Mouse (Mus musculus) T-cell, adult 2 months (primary cell): ENCODE results near the gene Igsf21.

Experiments
- DNase-seq: peaks from one replicate; pipeline ENCODE4 v3.0.0; 2022; ENCODE audit warnings: low spot score

Gene Igsf21

DNA sequence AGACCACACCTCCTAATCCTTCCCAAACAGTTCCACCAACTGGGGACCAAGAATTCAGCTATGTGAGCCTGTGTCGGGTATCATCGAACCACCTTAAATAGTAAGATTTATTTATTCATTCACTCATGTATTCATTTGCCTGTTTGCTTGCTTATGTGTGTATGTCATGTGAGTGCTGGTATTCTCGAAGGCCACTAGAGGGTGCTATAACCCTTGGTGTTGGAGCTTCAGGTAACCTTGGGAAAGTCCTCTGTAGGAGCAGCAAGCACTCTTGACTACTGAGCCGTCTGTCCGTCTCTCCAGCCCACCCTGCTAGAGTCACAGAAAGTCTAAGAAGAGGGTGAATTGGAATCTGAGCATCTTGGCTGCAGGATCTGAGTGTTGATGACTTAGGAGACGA lies 103.4 kb downstream of the Igsf21 start:
- no peak for DNase-seq

DNA sequence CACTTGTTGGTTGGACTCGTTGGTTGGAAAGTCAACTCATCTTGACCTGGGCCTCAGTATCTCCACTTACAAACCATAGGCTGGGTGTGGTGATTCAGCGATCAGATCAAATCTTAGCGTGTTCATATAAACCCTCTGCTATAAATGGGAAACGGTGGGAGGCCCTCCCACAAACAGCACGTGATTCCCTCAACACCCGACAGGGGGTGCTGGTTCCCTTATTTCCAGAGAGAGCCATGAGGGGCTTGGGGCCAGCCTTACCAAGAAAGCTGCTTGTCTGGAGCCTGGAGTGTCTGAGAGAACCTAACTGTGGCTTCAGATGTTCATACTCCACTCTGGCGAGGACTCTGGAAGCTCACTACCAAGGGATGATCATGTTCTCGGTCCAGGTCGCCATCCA lies 106.1 kb downstream of the Igsf21 start:
- no peak for DNase-seq

DNA sequence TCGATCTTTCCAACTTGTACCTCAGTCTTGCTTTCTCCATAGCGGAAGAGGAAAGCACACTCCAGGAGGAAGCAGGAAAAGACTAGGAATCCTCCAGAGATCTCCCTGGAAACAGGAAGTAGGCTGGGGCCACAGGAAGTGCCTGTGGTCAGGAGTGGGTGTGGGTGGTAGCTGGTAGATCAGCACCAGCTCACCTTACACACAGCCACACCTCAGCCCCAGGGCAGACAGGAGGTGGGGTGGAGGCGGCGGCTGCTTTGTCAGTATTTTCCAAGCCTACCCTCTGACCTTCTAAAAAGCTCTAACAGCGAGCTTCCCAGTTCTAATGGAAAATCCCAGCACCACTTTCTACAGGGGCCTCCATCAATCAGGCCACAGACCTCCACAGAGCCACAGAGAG lies 107.7 kb downstream of the Igsf21 start:
- DNase-seq, result no peak

DNA sequence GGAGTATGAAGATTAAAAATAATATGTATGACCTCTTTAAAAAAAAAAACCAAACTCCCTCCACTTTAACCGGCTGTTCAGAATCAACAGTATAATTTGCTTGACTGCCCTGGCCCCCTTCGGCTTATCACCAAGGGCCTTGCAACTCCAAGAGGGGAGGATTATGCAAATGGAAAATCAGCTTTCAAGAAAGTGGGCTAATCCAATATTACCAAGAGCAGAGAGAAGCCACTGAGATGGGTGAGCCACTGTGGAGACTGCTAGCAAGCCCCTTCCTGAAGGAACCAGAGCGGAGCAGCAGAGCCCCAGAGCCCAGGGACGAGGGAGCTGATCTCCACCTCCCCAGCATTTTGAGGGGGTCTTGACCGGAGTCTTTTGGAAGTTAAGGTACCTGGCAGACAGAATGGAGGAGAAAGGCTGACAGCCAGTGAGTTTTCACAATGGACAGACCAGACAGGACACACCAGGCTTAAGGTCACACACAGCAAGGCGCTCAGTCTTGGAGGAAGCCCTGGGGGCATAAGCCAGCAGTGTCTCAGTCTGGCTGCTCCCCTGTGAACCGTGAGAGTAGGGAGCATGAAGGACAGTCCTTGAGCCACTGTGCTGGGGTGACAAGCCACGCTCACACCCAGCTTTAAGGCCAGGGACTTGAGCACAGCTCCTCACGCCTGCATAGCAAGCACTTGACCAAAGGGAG lies 114.8 kb downstream of the Igsf21 start:
- no peak for DNase-seq

DNA sequence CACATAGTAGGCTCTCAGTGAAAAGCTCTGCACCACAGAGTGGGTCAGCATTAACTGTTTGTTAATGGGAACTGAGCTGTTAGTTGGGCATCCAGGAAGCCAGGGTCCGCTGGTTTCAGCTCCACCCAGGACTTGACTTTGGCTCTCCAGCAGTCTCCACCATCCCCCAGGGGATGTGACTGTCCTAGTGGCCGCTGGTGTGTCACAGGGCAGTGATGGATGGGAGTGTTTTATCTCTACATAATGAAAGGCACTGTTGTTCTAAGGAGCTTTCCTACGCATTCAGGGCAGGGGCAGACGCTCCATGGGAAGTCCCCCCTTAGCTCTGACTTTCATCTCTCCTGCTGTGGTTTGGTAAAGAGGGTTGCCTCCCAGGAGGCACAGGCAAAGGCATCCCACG lies 115.4 kb downstream of the Igsf21 start:
- no peak for DNase-seq

DNA sequence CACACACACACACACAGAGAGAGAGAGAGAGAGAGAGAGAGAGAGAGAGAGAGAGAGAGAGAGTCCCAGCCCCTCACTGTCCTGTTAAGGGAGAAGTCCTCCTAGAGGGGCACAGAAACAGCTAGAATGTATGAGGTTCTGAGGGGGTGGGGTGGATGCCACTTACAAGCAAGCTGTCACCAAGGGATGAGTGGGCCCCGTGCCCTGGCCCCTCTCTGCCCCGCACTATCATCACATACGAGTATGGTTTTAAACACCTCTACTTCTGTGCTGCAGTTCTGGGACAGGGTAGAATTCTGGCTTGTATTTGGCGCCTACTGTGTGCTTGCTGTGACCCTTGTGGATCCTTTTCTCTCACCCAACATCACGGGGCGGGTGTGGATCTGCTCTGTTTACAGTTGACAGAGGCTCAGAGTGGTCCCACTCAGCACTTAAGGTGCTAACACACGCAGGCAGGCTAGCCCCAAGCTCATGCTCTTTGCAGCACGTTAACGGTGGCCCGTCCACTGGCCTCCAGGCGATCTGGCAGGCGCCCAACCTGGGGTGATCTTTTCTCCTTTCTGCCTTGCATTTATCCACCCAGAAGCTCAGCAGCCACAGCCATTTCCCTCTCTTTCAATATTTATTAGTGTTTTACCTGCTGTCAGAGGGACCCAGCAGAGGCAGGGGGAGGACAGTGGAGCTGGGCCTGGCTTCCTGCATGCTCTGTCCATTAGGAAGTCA lies 116.9 kb downstream of the Igsf21 start:
- DNase-seq, result no peak

DNA sequence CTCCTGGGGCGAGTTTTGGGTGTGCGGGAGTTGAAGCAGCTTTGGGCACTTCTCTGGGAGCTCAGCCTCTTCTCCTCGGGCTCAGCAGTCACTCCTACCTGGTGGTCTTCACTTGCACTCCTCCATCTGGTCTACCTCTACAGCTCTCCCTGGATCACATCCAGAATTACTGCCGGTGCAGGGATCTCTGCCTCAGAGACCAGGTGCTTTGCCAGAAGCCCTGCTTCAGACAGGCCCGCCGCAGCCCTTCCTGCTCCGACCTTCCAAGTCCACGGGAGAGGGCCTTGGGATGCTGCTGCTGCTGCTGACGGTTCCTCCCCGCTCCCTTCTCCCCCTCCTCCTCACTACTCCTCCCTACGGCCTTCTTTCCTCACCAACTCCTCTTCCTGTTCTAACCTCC lies 118.5 kb downstream of the Igsf21 start:
- DNase-seq, result no peak

DNA sequence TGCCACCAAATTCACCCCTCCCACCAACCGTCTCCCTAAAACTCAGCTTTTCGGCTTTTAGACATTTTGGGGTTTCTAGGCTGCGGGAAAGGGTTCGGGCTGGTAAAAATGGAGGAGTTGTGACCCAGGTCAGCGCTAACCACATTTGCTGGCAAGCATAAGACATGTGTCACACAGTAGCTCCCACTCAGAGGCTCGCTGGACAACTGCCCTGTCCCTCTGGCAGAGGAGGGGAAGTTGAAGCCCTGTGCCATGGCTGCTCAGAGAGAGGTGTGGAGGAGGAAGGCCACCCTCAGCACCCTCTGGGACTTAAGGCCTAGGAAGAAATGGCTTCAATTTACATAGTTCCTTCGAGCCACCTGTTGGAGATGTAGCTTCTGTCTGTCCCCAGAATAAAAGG lies 120.8 kb downstream of the Igsf21 start:
- no peak for DNase-seq

DNA sequence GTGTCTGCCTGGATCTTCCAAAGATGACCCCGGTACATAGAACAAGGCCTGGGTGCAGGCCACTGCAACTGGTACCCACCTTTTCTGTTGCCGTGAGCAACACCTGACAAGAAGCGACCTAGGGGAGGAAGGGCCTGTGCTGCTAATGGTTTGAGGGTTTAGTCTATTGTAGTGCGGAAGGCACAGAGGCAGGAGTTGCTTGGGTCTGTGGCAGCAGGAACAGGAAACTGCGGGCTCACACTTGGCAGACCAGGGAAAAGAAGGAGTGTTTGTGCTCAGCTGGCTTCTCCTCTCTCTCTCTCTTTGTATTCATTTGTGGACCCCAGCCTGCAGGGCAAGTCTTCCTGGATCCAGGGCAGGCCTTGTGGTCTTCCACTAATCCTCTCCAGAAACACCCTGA lies 124.0 kb downstream of the Igsf21 start:
- DNase-seq, result no peak

DNA sequence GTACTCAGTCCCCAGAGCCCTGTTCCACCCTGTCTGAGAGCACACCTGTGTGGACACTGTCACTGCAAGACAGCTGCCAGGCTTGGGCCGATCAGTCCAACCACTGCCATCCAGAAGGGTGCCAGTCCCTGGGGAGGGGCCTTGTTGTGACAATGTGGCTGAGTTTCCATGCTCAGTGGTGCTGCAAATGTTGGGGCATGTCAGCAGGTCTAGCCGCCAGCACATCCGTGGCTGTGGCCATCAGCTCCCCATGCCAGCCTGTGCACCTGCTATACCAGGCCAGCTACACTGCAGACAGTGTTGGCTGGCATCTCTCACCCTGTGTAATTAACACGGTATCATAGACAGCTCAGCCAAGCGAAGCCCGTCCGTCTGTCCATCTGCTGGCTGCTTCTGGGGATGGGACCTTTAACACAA lies 129.3 kb downstream of the Igsf21 start:
- no peak for DNase-seq

DNA sequence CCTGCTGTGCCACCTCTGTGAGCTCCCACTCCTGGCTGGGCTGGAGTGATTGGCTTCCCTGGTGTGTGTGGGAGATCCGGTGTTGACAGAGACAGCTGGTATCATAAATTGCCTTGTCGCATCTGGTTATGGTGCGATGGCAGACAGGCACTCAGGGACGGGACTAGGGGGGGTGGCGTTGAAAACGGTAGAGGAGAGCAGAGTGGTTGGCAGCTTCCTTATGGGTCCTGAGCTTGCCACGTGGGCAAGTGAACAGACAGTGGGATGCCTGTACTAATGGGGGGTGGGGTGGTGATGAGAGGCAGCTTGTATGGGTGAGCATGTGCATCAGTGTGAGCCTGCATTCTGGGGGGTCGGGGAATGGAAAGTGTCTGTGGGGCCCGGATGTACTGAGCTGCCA lies 130.8 kb downstream of the Igsf21 start:
- no peak for DNase-seq

DNA sequence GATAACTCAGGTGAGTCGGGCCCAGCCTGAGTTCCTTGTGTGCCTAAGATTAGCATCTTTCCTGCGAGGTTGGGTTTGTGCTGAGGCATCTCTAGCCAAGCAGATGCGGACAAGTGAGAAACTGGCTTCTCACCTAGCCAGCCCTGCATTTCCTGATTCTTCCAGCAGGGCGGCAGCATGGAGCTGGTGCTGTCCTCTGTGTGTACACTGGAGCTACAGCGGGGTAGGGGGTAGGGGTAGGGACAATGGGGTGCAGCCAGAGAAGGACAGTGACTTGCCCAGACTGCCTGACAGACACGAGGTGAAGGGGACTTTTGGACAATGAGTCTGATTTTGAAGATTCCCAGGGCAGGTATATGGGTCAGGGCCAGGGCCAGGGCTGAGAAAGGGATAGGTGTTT lies 131.5 kb downstream of the Igsf21 start:
- DNase-seq, result no peak

DNA sequence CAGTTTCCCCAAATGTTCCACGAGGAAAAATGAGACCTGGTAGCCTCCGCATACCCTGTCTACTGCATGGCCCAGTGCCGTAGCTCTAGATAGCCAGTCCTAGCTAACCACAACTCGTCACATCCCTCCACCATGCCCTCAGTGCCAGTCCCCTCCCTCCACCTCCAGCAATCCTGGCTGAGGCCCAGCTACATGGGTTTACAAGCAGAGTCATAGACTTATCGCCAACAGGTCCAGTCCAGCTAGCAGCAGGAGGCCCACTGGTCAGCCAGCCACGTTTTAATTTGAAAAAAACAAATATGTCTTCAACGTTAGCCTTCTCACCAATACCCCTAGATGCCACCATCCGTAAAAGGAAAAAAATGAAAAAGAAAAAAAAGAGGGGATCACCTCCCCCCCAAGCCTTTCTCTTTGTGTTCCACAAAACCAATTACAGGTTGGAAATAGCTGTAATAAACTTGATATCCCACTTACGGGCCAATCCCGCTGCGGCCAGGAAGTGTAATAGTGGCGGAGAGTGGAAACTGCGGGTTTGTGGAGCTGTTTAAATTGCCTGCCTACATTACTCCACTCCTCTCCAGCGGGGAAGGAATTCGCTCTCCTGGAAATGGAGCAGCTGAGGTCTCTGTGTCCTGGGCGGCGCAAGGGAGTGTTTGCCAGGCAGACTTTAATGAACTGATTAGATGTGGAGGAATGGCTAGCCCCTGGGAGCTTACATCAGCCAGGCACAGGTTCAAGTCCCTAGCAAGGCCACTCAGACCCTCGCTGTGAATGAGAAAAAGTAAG lies 132.7 kb downstream of the Igsf21 start:
- no peak for DNase-seq

DNA sequence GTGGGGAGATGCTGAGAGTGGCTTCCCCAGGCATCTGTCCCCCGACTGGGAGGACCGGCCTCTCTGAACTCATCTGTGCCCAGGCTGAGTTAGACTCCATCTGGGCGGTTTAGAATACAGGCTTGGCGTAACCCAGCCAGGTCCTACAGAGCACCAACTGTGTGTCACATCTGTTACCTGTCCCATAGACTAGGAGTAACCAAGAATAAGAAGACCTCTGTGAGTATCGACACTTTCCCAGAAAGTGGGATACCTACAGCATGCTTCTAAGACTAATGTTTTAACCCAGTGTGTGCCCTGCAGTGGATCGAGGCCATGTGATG lies 137.0 kb downstream of the Igsf21 start:
- DNase-seq, result no peak

DNA sequence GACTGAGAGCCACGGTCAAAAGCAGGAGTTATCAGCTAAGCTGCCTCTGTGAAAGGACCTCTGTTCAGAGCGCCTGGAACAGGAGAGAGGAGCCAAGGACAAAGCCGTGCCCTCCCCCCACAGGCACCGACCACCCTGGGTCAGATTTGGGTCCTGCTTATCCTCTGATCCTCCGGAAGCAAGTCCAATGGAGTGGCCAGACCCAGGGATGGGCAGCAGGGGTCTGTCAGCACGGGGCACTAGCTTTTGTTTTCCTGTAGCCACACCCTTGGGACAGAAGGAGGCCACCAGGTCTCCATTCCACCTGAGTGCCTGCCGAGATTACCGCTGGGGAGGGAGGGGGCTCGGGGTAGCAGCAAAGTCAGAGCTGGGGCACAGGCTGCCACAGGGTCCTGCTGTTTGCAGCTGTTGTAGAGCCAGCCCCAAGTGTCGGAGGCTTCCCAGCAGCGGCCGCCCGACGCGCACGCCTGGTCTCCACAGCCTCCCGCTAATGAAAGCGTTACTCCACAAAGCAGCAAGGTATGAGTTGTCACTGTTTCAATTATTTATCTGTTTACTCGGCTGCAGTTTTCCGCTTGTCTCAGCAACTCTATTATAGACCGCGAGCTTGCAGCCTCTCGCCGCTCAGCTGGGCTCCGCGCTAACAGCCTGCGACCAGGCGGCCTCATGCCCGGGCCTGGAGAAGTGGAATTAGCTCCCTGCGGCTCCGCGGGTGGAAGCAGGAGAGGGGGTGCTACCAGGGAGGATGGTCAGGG lies 137.5 kb downstream of the Igsf21 start:
- DNase-seq, result no peak

DNA sequence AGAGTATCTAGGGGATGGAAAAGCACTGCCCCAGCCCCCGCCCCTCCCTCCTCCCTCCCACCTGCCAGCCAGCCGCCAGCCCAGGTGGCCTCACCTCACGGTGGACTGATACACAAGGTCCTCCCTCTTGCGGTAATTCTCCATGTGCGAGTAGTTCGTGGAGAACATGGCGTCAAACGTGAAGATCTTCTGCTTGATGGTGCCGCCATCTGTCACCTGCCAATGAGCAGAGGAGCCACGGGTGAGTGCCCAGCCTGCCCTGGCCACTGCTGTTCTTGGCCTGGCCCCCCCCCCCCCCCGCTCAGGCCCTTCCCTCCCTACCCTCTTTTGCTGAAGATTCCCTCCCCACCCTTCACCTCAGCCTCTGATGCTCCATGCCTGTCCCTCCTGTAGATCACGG lies 139.4 kb downstream of the Igsf21 start:
- DNase-seq, result no peak

DNA sequence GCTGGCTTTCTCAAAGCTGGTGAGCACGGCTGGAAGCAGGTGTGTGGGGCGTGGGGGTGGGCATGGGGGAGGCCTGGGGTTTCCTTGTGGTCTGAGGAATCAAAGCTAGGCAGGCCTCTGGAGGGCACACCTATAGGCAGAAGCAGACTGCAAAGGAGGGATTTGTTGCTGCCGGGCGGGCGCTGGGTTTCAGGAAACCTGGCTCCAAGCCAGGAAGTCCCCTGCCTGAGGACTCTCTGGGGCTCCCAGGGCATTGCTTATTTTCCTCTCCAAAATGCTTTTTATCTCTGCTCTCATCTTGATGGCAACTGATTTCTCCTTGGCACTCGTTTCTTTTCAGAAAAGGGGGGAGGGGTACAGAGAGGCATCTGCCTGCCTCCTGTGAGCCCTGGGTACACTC lies 141.8 kb downstream of the Igsf21 start:
- DNase-seq, result no peak

DNA sequence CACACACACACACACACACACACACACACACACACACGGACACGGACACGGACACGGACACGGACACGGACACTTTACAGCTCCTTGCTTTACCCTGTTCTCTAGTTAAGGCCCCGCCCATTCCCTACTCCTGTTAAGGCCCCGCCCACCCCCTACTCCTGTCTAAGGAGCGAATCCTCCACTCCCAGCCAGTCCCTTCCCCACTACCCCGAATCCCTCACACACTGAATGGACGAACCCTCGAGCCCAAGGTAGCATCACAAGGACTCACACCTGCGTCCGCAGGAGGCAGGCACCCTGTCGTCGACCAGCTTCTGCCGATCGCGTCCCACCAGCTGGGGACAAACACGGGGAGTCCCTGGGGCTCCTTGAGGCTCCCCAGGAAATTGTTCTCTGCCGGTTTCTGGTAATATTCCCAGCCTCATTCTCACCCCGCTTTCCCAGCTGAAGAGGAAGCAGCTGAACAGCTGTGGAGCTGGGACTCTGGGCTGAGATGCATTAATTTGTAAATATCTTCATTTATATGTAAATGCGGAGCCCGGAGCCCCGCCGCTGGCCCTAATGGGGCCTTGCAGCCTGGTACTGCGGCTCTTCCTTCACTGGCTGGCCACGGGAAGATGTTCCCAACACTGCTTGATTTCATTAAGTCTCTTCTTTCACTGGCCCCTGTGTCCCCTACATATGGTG lies 143.1 kb downstream of the Igsf21 start:
- DNase-seq, result no peak

DNA sequence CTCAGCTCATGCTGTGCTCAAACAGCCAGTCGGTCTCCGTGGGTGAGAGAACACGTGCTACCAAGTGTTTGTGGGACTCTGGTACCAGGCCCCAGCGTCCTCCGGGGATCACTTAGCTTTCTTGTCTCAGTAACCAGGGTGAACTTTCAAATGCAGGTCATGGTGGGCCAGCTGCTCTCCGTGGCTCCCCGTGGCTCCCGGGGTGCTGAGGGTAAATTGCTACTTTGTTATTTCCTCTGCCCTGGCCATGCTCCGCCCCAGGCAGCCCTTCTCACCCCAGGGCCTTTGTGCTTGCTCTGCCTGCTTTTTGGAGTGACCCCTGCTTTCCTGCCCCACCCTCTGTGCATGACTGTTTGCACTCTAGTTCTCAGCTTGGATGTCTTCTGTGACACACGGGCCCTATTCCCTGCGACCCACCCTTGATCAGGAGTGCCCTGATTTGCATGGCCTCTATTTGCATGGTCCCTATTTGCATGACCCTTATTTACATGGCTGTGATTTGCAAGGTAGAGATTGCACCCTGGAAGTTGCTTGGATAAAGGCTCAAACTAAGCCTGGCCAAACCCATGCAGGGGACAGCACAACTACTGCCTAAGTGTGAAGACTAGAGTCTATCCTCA lies 143.9 kb downstream of the Igsf21 start:
- no peak for DNase-seq

DNA sequence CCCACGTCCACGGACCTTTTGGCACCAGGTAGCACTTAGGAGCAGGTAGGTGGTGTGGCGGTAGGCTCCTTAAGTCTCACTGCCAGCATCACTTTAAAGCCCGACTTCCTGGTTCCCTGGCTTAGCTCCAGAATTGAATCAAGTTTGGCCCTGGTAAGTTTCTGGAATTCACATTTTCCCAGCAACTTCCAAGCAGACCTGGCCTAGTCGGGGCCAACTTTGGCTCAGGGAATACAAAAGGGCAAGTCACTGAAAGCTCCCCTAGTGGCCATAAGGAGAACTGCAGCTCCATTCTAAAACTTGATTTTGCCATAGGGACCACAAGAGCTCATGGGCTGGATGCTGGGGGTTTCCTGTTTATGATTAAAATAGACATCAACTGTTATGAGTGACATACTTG lies 145.5 kb downstream of the Igsf21 start:
- peak; percentile 4 for DNase-seq

DNA sequence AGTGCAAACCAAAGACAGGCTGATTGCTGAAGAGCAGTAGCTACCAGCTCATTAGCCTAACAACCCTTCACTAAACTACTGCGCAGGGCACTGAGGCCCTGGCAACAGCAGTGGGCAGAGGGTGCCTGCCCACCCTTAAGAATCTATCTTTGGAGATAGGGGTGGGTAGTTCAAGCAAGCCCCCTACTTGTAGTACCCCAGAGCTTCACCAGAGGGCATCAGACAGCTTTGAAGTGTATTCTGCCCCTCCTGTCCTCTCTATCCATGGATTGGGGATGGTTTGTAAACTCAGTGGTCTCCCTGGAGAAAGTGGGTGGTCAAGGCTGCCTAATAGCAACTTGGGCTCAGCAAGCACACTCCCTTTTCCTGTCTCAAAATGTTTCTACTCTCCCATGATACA lies 146.4 kb downstream of the Igsf21 start:
- no peak for DNase-seq

DNA sequence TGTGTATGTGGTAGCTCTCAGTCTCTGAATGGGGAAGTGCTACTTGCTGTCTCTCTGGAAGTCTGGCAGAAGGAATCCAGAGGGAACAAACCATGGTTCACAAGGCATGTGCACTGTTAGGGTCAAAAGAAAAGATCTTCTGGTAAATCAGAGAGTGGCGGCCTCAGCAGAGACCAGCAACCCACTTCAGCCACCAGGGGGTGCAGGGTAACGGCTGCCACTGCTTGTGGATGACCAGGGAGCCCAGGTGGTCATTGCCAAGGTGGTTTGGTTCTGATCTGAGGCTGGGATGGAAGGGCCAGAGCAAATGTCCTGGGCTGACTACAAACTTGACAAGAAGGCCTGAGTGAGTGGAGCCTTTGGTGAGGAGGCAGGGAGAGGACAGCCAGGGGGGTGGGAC lies 150.3 kb downstream of the Igsf21 start:
- DNase-seq, result no peak
